Mouse (Mus musculus) left cerebral cortex, adult 8-10 months (tissue): ENCODE results near the gene Dact3. TPM values are rescaled to one million over a fixed set of nuclear protein-coding genes. Genes with fewer than 3 reads are reported as not detected.
A peak's percentile ranks its signal among the peaks of the same experiment; 100 is the strongest.

Experiments
- DNase-seq, 2 experiments: peaks; one replicate each; pipeline ENCODE4 v3.0.0; 2022; ENCODE audit warnings: low spot score in 2 of 2
- total RNA-seq, 4 experiments: library from RNA; stranded (reverse); gene quantifications; 2 replicates each; pipeline ENCODE4 v1.2.4; 2022

Gene Dact3
- total RNA-seq, result 100 to 1,000 TPM; 163 to 169 (median 166) TPM

GRCm38 (mm10) chr7:16875310-16875325, at the start of gene Dact3:
Dact3 (plus strand) TSS chr7:16875317.
- no peak for DNase-seq

GRCm38 (mm10) chr7:16825785-16826184, 49.3 kb upstream of the Dact3 start:
- DNase-seq, result no peak

- no peak for DNase-seq
These were observed 48.5 kb upstream of the Dact3 start for GRCm38 (mm10) chr7:16826571-16826970.

- no peak for DNase-seq
These were observed 47.8 kb upstream of the Dact3 start for GRCm38 (mm10) chr7:16827274-16827673.

GRCm38 (mm10) chr7:16830449-16830848, 44.7 kb upstream of the Dact3 start:
- no peak for DNase-seq

DNA sequence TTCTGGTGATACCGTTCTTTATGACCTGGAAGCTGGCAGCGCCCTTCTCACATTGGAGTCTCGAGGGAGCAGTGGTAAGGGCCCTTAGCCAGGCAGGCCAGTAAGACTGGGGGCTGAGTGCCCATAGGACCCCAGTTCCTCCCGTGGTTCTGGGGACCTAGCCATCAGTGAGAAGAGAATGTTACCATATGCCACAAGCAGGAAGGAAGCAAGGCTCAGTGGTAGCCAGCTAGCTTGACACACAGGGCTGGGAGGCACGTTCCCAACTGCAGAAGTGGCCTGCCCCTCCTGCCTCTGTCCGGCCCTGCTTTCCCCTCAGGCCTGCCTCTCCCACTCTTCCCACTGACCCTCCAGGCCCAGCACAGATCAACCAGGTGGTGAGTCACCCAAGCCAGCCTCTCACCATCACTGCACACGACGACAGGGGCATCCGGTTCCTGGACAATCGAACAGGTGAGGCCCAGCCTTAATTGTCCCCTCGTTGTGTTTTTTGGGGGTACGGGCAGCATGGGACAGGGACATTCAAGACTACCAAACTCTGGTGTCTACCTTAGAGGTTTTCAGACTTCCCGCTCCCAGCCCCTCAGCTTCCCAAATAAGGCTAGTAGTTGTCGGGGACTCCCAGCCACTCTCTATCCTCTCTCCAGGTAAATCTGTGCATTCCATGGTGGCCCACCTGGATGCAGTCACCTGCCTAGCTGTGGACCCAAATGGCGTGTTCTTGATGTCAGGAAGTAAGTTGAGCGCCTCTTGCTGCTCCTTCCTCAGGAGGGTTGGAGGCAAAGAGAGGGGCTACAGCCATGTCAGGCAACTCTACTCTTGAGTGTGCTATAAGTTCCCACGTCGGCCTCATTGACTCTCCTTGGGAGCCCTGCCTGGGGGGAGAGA, 37.0 kb upstream of the Dact3 start:
- DNase-seq, result no peak

GRCm38 (mm10) chr7:16838804-16839426, 36.2 kb upstream of the Dact3 start:
- DNase-seq, result no peak

DNA sequence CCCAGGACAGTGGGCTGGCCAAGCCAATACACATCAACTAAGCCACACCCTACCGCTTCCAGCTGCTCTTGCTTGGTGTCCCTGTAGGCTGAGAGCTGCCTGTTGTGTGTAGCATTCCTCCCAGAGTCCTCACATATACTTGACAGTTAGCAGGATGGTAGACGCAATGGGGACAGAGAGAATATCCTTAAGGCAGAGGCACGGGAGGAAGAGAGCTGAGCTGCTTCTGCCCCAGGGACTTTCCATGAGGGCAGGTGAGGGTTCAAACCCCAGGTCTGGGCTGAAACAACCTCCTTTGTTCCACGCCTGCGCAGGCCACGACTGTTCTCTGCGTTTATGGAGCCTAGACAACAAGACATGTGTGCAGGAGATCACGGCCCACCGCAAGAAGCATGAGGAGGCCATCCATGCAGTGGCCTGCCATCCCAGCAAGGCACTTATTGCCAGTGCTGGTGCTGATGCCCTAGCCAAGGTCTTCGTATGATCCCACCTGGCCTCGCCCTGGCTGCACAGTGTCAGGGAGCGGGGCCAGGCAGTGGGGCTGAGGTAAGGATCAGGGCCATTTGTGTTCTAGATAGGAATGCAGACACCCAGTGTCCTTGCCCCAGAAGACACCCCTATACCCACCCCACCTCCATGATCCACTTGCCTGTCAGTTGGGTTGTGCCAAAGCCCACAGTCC, 35.5 kb upstream of the Dact3 start:
- DNase-seq, result no peak

- DNase-seq, result no peak
These were observed 35.0 kb upstream of the Dact3 start for GRCm38 (mm10) chr7:16840109-16840491.

DNA sequence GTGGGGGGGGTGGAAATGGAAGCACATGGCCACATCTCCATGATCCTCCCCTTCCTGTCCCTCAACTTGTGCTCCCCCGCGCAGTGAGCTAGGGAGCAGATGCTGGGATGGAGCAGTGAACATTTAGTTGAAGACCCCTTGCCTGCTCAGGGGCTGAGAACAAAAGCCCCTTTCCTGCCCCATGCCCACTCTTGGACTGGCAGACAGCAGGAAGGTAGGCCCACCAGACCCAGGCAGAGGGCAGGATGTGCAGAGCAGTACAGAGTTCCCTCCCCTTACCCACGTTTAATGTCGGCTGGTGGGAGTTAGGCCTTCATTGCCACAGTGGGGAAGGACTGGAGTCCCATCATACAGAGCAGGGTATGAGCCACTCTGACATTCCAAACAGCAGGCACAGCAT, 34.0 kb upstream of the Dact3 start:
- no peak for DNase-seq

- DNase-seq, result no peak
These were observed 33.3 kb upstream of the Dact3 start for GRCm38 (mm10) chr7:16841561-16842560.

GRCm38 (mm10) chr7:16842645-16843063, 32.5 kb upstream of the Dact3 start, which contains the start of gene Prkd2:
Prkd2 (plus strand) TSS chr7:16842902.
- DNase-seq, result peak; percentile 77 to 85

DNA sequence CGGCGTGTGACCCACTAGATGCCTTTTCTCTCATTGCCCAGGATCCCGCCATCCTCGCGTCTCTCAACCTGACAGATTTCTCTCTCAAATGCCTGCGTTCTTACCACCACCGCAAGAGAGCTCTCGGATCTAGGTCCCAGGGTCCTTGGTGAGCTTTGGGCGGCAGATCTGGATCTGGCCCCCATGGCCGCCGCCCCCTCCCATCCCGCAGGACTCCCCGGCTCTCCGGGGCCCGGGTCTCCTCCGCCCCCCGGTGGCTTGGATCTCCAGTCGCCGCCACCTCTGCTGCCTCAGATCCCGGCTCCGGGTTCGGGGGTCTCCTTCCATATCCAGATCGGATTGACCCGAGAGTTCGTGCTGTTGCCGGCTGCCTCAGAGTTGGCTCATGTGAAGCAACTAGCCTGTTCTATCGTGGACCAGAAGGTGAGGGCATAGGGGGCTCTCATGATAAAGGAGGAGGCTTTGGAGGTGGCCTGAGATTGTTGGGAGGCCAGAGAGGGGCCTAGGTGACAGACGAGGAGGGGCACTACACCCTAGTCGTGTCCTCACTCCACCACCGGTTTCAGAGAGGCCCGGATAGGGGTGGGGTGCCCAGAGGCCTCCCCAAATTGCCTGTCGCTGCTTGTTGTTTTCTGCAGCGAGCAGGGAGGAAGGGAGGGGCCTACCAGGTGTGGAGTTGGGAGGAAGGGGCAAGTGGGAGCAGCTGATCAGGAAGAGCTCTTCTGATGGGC, 31.5 kb upstream of the Dact3 start:
- no peak for DNase-seq

- DNase-seq, result no peak
These were observed 30.4 kb upstream of the Dact3 start for GRCm38 (mm10) chr7:16844696-16845071.

DNA sequence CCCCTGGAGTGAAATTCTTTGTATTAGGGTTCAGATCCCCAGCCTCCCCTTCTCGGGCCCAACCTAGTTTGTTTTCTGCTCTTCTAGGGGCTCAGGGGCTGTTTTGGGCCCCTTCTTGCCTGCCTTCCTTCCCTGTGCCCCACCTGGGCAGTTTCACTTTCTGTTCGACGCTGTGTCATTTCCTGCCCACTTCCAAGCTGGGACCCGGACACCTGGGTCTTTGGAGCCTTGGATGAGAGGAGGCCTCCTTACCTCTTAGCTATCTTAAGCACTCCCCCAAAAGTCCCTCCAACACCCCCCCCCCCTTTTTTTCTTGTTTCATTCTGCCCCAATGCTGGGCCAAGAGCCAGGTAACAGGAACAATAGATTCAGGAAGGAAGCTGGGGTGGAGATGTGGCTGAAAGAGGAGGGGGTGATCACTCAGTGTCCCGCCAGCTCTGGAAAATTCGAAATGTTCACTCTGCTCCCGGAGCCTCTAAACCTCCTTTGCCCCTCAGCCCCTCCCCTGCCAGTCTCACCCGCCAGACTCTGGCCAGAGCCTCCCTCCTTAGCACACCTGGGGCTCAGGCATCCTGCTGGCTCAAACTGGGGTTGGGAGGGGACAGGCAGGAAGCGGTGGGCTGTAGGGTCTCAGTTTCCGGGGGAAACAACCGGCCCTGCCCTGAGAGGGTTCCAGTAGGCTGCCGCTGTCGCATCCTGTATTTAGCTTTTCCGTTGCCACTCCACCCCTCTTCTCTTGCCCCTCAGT, 29.9 kb upstream of the Dact3 start:
- no peak for DNase-seq

GRCm38 (mm10) chr7:16845820-16846167, 29.3 kb upstream of the Dact3 start:
- DNase-seq, result no peak

DNA sequence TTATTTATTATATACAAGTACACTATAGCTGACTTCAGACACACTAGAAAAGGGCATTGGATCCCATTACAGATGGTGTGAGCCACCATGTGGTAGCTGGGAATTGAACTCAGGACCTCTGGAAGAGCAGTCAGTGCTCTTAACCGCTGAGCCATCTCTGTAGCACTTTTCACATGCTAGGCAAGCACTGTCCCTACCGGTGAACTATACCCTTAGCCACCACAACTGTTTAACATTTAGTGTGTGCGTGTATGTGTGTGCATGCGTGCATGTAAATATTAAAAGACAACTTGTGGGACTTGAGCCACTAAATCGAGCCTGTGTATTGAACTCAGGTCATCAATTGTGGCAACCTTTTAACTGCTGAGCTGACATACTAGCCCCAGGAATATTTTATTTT, 28.3 kb upstream of the Dact3 start:
- DNase-seq, result no peak

- DNase-seq, result no peak
These were observed 27.6 kb upstream of the Dact3 start for GRCm38 (mm10) chr7:16847507-16847906.

DNA sequence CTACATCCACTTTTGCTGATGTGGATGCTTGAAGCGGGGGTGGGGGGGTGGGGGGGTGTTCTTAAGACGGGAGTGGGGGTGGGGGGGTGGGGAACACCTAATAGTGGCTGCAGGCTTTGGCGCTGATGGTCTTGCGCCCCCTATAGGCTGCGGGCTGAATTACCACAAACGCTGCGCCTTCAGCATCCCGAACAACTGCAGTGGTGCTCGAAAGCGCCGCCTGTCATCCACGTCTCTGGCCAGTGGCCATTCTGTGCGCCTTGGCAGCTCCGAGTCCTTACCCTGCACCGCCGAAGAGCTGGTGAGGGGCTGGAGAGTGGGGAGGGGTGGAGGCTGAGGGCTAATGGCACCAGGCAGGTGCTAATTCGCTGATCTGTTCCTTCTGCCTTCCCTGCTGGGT, 26.5 kb upstream of the Dact3 start:
- DNase-seq, result peak in 1 of 2 experiments; percentile 71

GRCm38 (mm10) chr7:16851636-16852035, 23.5 kb upstream of the Dact3 start:
- no peak for DNase-seq
